ENCODE assay signal across 8 mouse cellular contexts in genomic region chr1:168213595-168213994, GRCm38 (mm10).
DNase-seq lines count a peak whose midpoint lies in the region; ATAC-seq and TF ChIP-seq lines count a peak whose summit lies in the region.

No protein-coding gene starts in this region.

- H3K9ac ChIP-seq in heart, embryonic 13.5 days: peak overlapping the region; percentile 24; the same call in 1 of the 2 replicates
- H3K9ac ChIP-seq in embryonic facial prominence, embryonic 14.5 days (ENCODE audit: low read depth, low read length): 0 out of 2 replicates have a peak overlapping the region, but pooled peaks have one; percentile 44
- no peak overlapping the region for H3K9ac ChIP-seq in hindbrain, postnatal 0 days (replicated peaks; ENCODE audit: low read length)

- peaks cover 50% of the 10 kb centered on the region for H3K4me1 ChIP-seq in heart, embryonic 13.5 days
- peaks cover 51% of the 10 kb centered on the region for H3K4me1 ChIP-seq in E14TG2a.4 (replicated peaks; ENCODE audit: low read depth, low read length)
- H3K4me1 ChIP-seq in embryonic facial prominence, embryonic 14.5 days (ENCODE audit: control insufficient read depth, insufficient read depth, low read length): peaks cover 45% of the 10 kb centered on the region
- peaks cover 26% of the 10 kb centered on the region for H3K4me1 ChIP-seq in hindbrain, postnatal 0 days (ENCODE audit: insufficient read depth, low read length)

- no peaks in the 10 kb centered on the region for H3K27me3 ChIP-seq in heart, embryonic 13.5 days (replicated peaks)
- peaks cover 27% of the 10 kb centered on the region; the same call in 1 of the 2 replicates for H3K27me3 ChIP-seq in E14TG2a.4 (ENCODE audit: insufficient read depth, low read length)
- H3K27me3 ChIP-seq in embryonic facial prominence, embryonic 14.5 days (replicated peaks; ENCODE audit: control insufficient read depth, insufficient read depth, low read length): no peaks in the 10 kb centered on the region
- H3K27me3 ChIP-seq in hindbrain, postnatal 0 days (ENCODE audit: insufficient read depth, low read length): no peaks in the 10 kb centered on the region

- DNase-seq in heart, adult 9 months (ENCODE audit: low spot score in 2 of 2): no peak
- DNase-seq in embryonic facial prominence, embryonic 14.5 days (ENCODE audit: low spot score): no peak
- no peak for DNase-seq in hindbrain, postnatal 0 days (ENCODE audit: low spot score)
- DNase-seq in adrenal gland, postnatal 14 days: no peak
- DNase-seq in urinary bladder, postnatal 36 days (ENCODE audit: low spot score in 2 of 2): no peak

- H3K9me3 ChIP-seq in heart, embryonic 13.5 days: no peaks in the 10 kb centered on the region
- peaks cover 8% of the 10 kb centered on the region; the same call in 1 of the 2 replicates for H3K9me3 ChIP-seq in E14TG2a.4 (ENCODE audit: low read length)
- H3K9me3 ChIP-seq in embryonic facial prominence, embryonic 14.5 days (ENCODE audit: control insufficient read depth, low read length): no peaks in the 10 kb centered on the region
- no peaks in the 10 kb centered on the region for H3K9me3 ChIP-seq in hindbrain, postnatal 0 days (ENCODE audit: low read length)

- no peak for TF ChIP-seq CTCF in E14TG2a.4 (conservative IDR thresholded peaks at IDR 0.05; ENCODE audit: low read length)
- no peak for TF ChIP-seq CTCF in hindbrain, postnatal 0 days (IDR thresholded peaks at IDR 0.05; ENCODE audit: low read depth)

- ATAC-seq in heart, embryonic 13.5 days (ENCODE audit: extremely low read depth, insufficient number of reproducible peaks, low FRiP score, low TSS enrichment): no peak
- peak; percentile 28; the same call in 1 of the 2 replicates for ATAC-seq in embryonic facial prominence, embryonic 14.5 days (ENCODE audit: low read depth)
- ATAC-seq in hindbrain, postnatal 0 days: peak; percentile 8; the same call in 1 of the 2 replicates
- no peak for ATAC-seq in erythroid progenitor cell, adult 5-6 weeks (replicated peaks; ENCODE audit: low FRiP score, poor library complexity, severe bottlenecking)

- WGBS in heart, embryonic 13.5 days: 37% methylated on average over 3 of the region's 3 CpGs
- 17% methylated on average over 3 of the region's 3 CpGs for WGBS in embryonic facial prominence, embryonic 14.5 days
- 31% methylated on average over 3 of the region's 3 CpGs for WGBS in hindbrain, postnatal 0 days

- no peak overlapping the region for H3K27ac ChIP-seq in heart, embryonic 13.5 days (replicated peaks)
- H3K27ac ChIP-seq in embryonic facial prominence, embryonic 14.5 days (replicated peaks; ENCODE audit: low read depth, low read length): no peak overlapping the region
- H3K27ac ChIP-seq in hindbrain, postnatal 0 days: no peak overlapping the region

- no peak overlapping the region for H3K4me3 ChIP-seq in heart, embryonic 13.5 days
- H3K4me3 ChIP-seq in E14TG2a.4 (replicated peaks; ENCODE audit: low read length): peak overlapping the region; percentile 17; the same call in 1 of the 2 replicates
- H3K4me3 ChIP-seq in embryonic facial prominence, embryonic 14.5 days (ENCODE audit: low read depth, low read length): no peak overlapping the region
- no peak overlapping the region for H3K4me3 ChIP-seq in hindbrain, postnatal 0 days (ENCODE audit: low read length)

- H3K36me3 ChIP-seq in heart, embryonic 13.5 days: peaks cover 11% of the 10 kb centered on the region
- no peaks in the 10 kb centered on the region for H3K36me3 ChIP-seq in E14TG2a.4 (ENCODE audit: insufficient read depth, low read length)
- H3K36me3 ChIP-seq in embryonic facial prominence, embryonic 14.5 days (ENCODE audit: control insufficient read depth, insufficient read depth, low read length): peaks cover 9% of the 10 kb centered on the region
- peaks cover 7% of the 10 kb centered on the region; the same call in 1 of the 2 replicates for H3K36me3 ChIP-seq in hindbrain, postnatal 0 days (ENCODE audit: insufficient read depth, low read length)

- no peak overlapping the region for H3K4me2 ChIP-seq in heart, embryonic 13.5 days
- peak overlapping the region; percentile 15; the same call in 1 of the 2 replicates for H3K4me2 ChIP-seq in embryonic facial prominence, embryonic 14.5 days (ENCODE audit: low read depth, low read length)
- H3K4me2 ChIP-seq in hindbrain, postnatal 0 days (ENCODE audit: low read depth, low read length): no peak overlapping the region

Comparison
In these comparisons a context has a peak if more than half of its experiments do, and no peak if none do; other contexts are left out.
1. ATAC-seq: peak in embryonic facial prominence, embryonic 14.5 days (single experiment) and hindbrain, postnatal 0 days (single experiment); none in heart, embryonic 13.5 days (single experiment) and erythroid progenitor cell, adult 5-6 weeks (single experiment).